Comparison of ENCODE assay signal across 9 mouse cellular contexts in genomic region chr11:62847655-62848191, GRCm38 (mm10). TPM values are rescaled to one million over a fixed set of nuclear protein-coding genes. Genes with fewer than 3 reads are reported as not detected.
DNase-seq lines count a peak whose midpoint lies in the region; ATAC-seq and TF ChIP-seq lines count a peak whose summit lies in the region.
"Had no signal": no experiment of that assay in that cellular context is flagged by ENCODE, and none has a peak within 500 bp of the region (broad histone marks: within the 10 kb centered on the region; RNA-seq: fewer than 3 reads in every experiment).

No protein-coding gene starts in this region.

- H3K4me2 ChIP-seq in lung, embryonic 14.5 days = no peak overlapping the region
- peak overlapping the region; percentile 43; the same call in 1 of the 2 replicates for H3K4me2 ChIP-seq in limb, embryonic 11.5 days (ENCODE audit: low read depth, severe bottlenecking)

- H3K9me3 ChIP-seq in lung, embryonic 14.5 days (ENCODE audit: low read depth, low read length) = no peaks in the 10 kb centered on the region
- H3K9me3 ChIP-seq in limb, embryonic 11.5 days (ENCODE audit: control insufficient read depth, low read length) = no peaks in the 10 kb centered on the region

- DNase-seq in embryo, embryonic 9.5 days (ENCODE audit: extremely low spot score) = peak; percentile 4
- no peak for DNase-seq in embryo, embryonic 10 days (ENCODE audit: low spot score)
- DNase-seq in lung, embryonic 14.5 days = peak; percentile 4
- no peak for DNase-seq in lung, postnatal 4 days
- DNase-seq in limb, embryonic 11.5 days (ENCODE audit: low spot score) = no peak
- peak; percentile 18 for DNase-seq in thymus, postnatal 0 days (ENCODE audit: low spot score)
- DNase-seq in spleen, postnatal 4 days (ENCODE audit: low spot score in 2 of 2) = no peak
- no peak for DNase-seq in frontal cortex, postnatal 10 days (ENCODE audit: low spot score in 2 of 2)

- 39% methylated on average over 4 of the region's 4 CpGs for WGBS in lung, embryonic 14.5 days
- 38% methylated on average over 4 of the region's 4 CpGs for WGBS in limb, embryonic 11.5 days

- no peaks in the 10 kb centered on the region for H3K36me3 ChIP-seq in lung, embryonic 14.5 days (ENCODE audit: insufficient read depth)
- no peaks in the 10 kb centered on the region for H3K36me3 ChIP-seq in limb, embryonic 11.5 days (ENCODE audit: control insufficient read depth, insufficient read depth, low read length)

- TF ChIP-seq CTCF in lung, embryonic 14.5 days (IDR thresholded peaks at IDR 0.05; ENCODE audit: low read depth) = no peak

- no peak overlapping the region for H3K9ac ChIP-seq in lung, embryonic 14.5 days
- H3K9ac ChIP-seq in limb, embryonic 11.5 days (ENCODE audit: low read length) = no peak overlapping the region

- no peak overlapping the region for H3K27ac ChIP-seq in lung, embryonic 14.5 days (ENCODE audit: low read depth)
- peak overlapping the region; percentile 78; the same call in 1 of the 2 replicates for H3K27ac ChIP-seq in limb, embryonic 11.5 days (replicated peaks; ENCODE audit: low read depth, low read length)

- no peak overlapping the region for H3K4me3 ChIP-seq in lung, embryonic 14.5 days (ENCODE audit: low read depth, low read length)
- H3K4me3 ChIP-seq in limb, embryonic 11.5 days (ENCODE audit: low read depth, low read length) = no peak overlapping the region

- no peak for ATAC-seq in lung, embryonic 14.5 days (ENCODE audit: insufficient read depth)
- no peak for ATAC-seq in limb, embryonic 11.5 days (ENCODE audit: insufficient number of reproducible peaks, low FRiP score, low TSS enrichment, low read depth)

- H3K27me3 ChIP-seq in lung, embryonic 14.5 days (ENCODE audit: insufficient read depth, low read length) = no peaks in the 10 kb centered on the region
- no peaks in the 10 kb centered on the region for H3K27me3 ChIP-seq in limb, embryonic 11.5 days (ENCODE audit: control insufficient read depth, insufficient read depth, low read length)

- H3K4me1 ChIP-seq in lung, embryonic 14.5 days (ENCODE audit: insufficient read depth) = no peaks in the 10 kb centered on the region
- H3K4me1 ChIP-seq in limb, embryonic 11.5 days (ENCODE audit: control insufficient read depth, insufficient read depth, low read length) = peaks cover 9% of the 10 kb centered on the region; the same call in 1 of the 2 replicates

RNA-seq across cellular contexts. Expression of gene Fbxw10, which starts 0.9 kb away (rescaled TPM):
- 0.24 and 0.30 TPM in 2 replicates for polyA plus RNA-seq in lung, embryonic 14.5 days (2014; fragmentation: Nextera tagmentation; extraction: Ambion mirVana)
- polyA plus RNA-seq in limb, embryonic 11.5 days (2014; fragmentation: Nextera tagmentation; extraction: Ambion mirVana) = 0.67 and 0.91 TPM in 2 replicates
- polyA plus RNA-seq in thymus, postnatal 0 days (2015; fragmentation: Nextera tagmentation; extraction: Ambion mirVana) = 2.1 and 3.0 TPM in 2 replicates

RNA-seq across cellular contexts. Expression of gene Trim16, which starts 27.7 kb away (rescaled TPM):
- 18.0 and 20.4 TPM in 2 replicates for polyA plus RNA-seq in lung, embryonic 14.5 days (2014; fragmentation: Nextera tagmentation; extraction: Ambion mirVana)
- polyA plus RNA-seq in limb, embryonic 11.5 days (2014; fragmentation: Nextera tagmentation; extraction: Ambion mirVana) = 4.3 and 4.8 TPM in 2 replicates
- polyA plus RNA-seq in thymus, postnatal 0 days (2015; fragmentation: Nextera tagmentation; extraction: Ambion mirVana) = 4.0 and 4.4 TPM in 2 replicates

RNA-seq across cellular contexts. Expression of gene Tvp23b, which starts 31.5 kb away (rescaled TPM):
- polyA plus RNA-seq in lung, embryonic 14.5 days (2014; fragmentation: Nextera tagmentation; extraction: Ambion mirVana) = 55.3 and 57.7 TPM in 2 replicates
- 40.5 and 43.7 TPM in 2 replicates for polyA plus RNA-seq in limb, embryonic 11.5 days (2014; fragmentation: Nextera tagmentation; extraction: Ambion mirVana)
- polyA plus RNA-seq in thymus, postnatal 0 days (2015; fragmentation: Nextera tagmentation; extraction: Ambion mirVana) = 51.5 and 57.7 TPM in 2 replicates

RNA-seq across cellular contexts. Expression of gene Zfp286, which starts 58.5 kb away (rescaled TPM):
- polyA plus RNA-seq in lung, embryonic 14.5 days (2014; fragmentation: Nextera tagmentation; extraction: Ambion mirVana) = 17.3 and 21.3 TPM in 2 replicates
- 33.8 and 36.1 TPM in 2 replicates for polyA plus RNA-seq in limb, embryonic 11.5 days (2014; fragmentation: Nextera tagmentation; extraction: Ambion mirVana)
- polyA plus RNA-seq in thymus, postnatal 0 days (2015; fragmentation: Nextera tagmentation; extraction: Ambion mirVana) = 16.4 and 18.9 TPM in 2 replicates
- polyA plus RNA-seq: C2C12 had no signal

Comparison
In these comparisons a context has a peak if more than half of its experiments do, and no peak if none do; other contexts are left out.
1. DNase-seq: peak in embryo, embryonic 9.5 days (single experiment), lung, embryonic 14.5 days (single experiment) and thymus, postnatal 0 days (single experiment); none in embryo, embryonic 10 days (single experiment), lung, postnatal 4 days (0 of 2), limb, embryonic 11.5 days (single experiment), spleen, postnatal 4 days (0 of 2) and frontal cortex, postnatal 10 days (0 of 2).